Mouse (Mus musculus) forebrain, embryonic 10.5 days (tissue): ENCODE measurements around the gene Slc35c1. TPM values are rescaled to one million over a fixed set of nuclear protein-coding genes. Genes with fewer than 3 reads are reported as not detected.

ENCODE experiments used
- DNase-seq: peaks from one replicate; pipeline ENCODE4 v3.0.0-alpha.2; 2017; ENCODE audit warnings: low spot score; ENCODE audit errors: extremely low spot score
- H3K27ac ChIP-seq: fragments of 300-500 bp; sonication (generic); 2 replicates; pipeline ENCODE4 v1.5.1; 2016; ENCODE audit warnings: mild to moderate bottlenecking
- H3K27me3 ChIP-seq: fragments of 300-500 bp; sonication (generic); 2 replicates; pipeline ENCODE4 v1.6.1; 2016; ENCODE audit warnings: mild to moderate bottlenecking; ENCODE audit not compliant: poor library complexity, severe bottlenecking
- H3K36me3 ChIP-seq: fragments of 300-500 bp; sonication (generic); replicated peaks from 2 replicates; pipeline ENCODE4 v1.6.1; 2016; ENCODE audit warnings: mild to moderate bottlenecking, moderate library complexity
- H3K4me1 ChIP-seq: fragments of 300-500 bp; sonication (generic); 2 replicates; pipeline ENCODE4 v1.6.1; 2016
- H3K4me3 ChIP-seq: fragments of 300-500 bp; sonication (generic); 2 replicates; pipeline ENCODE4 v1.5.1; 2016; ENCODE audit warnings: mild to moderate bottlenecking, moderate library complexity
- H3K9me3 ChIP-seq: fragments of 300-500 bp; sonication (generic); 2 replicates; pipeline ENCODE4 v1.6.1; 2016; ENCODE audit warnings: mild to moderate bottlenecking, moderate library complexity
- WGBS: fragments of 180-500 bp; shearing (Covaris S2); methylation state at CpG from one replicate; pipeline ENCODE4 v1.1.7; 2016; 5-methylcytosine and 5-hydroxymethylcytosine counted together
- polyA plus RNA-seq: library from polyadenylated mRNA; unstranded; fragments of >200 nt; fragmentation: Nextera tagmentation; extraction: Ambion mirVana; gene quantifications from 2 replicates; pipeline ENCODE4 v1.2.1, GENCODE M21; 2016

The Slc35c1 gene
- 14.2 and 14.4 TPM in 2 replicates for polyA plus RNA-seq

DNA sequence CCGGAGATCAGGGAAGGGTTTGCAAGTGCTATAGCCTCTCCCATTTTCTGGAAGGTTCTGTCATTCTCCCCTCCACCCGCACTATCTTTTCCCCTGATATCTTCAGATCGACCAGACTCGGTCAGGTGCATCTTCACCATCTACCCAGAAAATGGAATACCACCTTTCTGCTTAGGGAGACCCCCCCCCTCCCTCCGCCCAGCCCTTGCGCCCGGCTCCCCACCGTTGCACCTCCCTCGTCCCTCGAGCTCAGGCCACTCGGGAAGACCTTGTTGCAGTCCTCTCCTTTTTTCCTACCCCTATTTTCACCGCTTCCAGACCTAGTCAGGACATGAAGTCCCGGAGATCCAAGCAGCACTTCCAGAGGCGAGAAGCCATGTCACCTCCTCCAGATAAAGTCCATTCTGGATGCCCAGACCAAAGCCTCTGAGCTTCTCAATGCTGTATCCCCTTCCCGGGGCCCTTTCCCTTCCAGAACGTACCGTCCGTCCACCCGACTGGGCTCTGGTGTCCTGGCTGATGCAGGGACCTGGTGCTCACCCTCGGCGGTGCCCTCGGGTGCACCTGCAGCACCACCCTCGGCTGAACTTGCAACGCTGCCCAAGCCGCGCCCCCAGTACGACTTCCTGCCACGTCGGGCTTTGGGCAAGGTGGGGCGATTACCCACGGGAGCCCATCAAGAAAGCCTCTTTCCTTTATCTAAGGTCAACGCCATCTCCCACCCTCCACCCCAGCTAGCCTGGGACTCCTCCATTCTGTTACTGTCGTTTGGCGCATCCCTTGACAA is at the start of gene Slc35c1:
Gene Slc35c1, minus strand, starts transcription at position 618 of the 787 bp plus-strand sequence.
- WGBS = 1% methylated on average over 34 of the region's 34 CpGs
- H3K4me1 ChIP-seq = peaks cover 47% of the 10 kb centered on the region

DNA sequence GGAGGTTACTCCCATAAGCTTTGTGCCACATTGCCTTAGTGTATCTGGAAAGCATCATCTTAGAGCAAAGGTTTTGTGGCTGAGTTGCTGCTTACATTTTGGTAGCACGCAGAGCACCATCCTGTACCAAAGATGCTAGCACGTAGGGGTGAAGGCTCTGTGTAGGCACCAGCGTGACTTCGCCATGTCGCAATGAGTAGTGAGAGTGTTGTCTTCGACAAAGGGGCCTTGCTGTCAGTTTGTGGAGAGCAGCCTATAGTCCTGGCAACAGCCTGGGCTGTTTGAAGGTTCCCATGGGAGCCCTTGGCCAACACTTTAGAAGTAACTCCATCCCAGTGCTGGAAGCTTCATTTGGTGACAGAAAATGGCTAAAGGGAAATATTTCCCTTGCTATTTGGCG is 45.0 kb upstream of the Slc35c1 start:
- DNase-seq = no peak
- Histone ChIP-seq H3K4me1 (peaks cover under 1% of the 10 kb centered on the region), H3K36me3 (no peaks in the 10 kb centered on the region), H3K27me3 (no peaks in the 10 kb centered on the region), H3K4me3 (no peak overlapping the region), H3K27ac (no peak overlapping the region), H3K9me3 (peaks cover 5% of the 10 kb centered on the region; the same call in 1 of the 2 replicates)
- WGBS = 92% methylated on average over 7 of the region's 7 CpGs

More for the DNA sequence above, at the start of gene Slc35c1:
- peak within 1 kb of the TSS; percentile 87 for H3K4me3 ChIP-seq
- H3K9me3 ChIP-seq = no peaks in the 10 kb centered on the region
- peaks cover 37% of the 10 kb centered on the region for H3K27me3 ChIP-seq
- peak; percentile 25 for DNase-seq
- H3K27ac ChIP-seq = peak within 1 kb of the TSS; percentile 86
- H3K36me3 ChIP-seq = no peaks in the 10 kb centered on the region

DNA sequence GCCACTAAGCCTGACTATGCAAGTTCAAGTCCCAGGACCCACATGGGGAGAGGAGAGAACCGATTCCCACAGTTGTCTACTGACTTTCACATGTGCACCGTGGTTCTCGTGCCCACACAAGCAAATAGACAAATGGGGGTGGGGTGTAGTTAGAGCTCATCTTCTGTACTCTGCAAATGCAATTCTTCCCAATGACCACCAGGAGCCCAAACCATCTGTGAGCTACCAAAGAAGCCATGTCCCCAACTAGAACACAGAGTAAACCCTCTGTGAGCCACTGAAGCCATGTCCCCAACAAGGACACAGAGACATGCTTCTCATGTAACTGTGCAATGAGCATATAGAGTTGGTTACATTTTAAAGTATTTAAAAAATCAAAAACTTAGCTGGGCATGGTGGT is 43.1 kb upstream of the Slc35c1 start:
- Histone ChIP-seq H3K4me3 (no peak overlapping the region), H3K27ac (no peak overlapping the region), H3K4me1 (peaks cover 12% of the 10 kb centered on the region), H3K36me3 (no peaks in the 10 kb centered on the region), H3K9me3 (no peaks in the 10 kb centered on the region), H3K27me3 (0 out of 2 replicates have a peak, but pooled peaks cover under 1% of the 10 kb centered on the region)
- 82% methylated on average over 3 of the region's 3 CpGs for WGBS
- no peak for DNase-seq

DNA sequence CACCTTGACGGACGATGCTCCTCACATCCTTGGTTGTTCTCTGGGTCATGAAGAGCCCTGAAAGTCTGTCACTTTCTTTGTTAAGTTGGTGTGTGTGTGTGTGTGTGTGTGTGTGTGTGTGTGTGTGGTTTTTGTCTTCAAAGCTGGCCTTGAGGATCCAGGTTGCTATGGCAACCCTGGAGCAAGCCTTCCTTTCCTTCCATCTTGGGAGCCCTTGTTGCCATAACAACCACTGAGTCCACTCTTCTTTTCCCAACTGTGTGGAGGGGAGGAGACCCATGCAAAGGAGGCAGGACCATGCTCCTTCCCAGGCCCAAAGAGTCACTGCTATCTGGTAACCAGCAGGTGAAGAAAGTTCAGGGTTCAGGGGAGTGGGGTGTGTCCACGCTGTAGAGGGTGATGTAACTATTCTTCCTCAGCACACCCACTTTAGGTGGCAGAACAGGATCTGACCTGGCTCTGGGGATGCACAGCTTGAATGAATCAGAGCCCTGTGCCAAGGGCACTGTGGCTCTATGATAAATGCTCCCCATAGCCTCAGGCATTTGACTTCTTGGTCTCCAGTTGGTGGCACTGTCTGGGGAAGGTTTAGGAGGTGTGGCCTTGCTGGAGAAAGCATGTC is 39.5 kb upstream of the Slc35c1 start:
- Histone ChIP-seq H3K27me3 (peaks cover 34% of the 10 kb centered on the region), H3K27ac (peak overlapping the region; percentile 30; the same call in 1 of the 2 replicates), H3K4me3 (no peak overlapping the region), H3K9me3 (no peaks in the 10 kb centered on the region), H3K4me1 (peaks cover 30% of the 10 kb centered on the region), H3K36me3 (no peaks in the 10 kb centered on the region)
- WGBS = 61% methylated on average over 3 of the region's 3 CpGs
- peak; percentile 64 for DNase-seq

DNA sequence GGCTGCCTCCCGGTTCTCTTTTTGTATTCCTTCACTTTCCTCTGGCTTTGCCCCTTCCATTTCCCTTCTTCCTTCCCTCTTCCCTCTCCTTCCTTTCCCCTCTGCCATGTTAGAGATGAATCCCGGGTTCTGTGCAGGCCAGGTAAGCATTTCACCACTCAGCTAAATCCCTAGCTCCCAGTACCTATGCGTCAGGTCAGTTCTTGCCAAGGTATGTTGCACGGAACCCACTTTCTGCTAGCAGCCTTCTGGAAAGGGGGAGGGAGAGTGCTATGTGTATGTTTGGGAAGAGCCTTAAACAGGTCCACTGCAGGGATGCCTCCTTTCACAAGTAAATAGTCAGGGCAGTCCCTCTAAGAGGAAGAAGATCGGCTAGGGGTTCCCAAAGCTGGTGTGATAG is 36.8 kb upstream of the Slc35c1 start:
- peaks cover 45% of the 10 kb centered on the region for H3K27me3 ChIP-seq
- no peaks in the 10 kb centered on the region for H3K9me3 ChIP-seq
- H3K36me3 ChIP-seq = no peaks in the 10 kb centered on the region
- no peak for DNase-seq
- H3K4me3 ChIP-seq = no peak overlapping the region
- WGBS = 79% methylated on average over 5 of the region's 5 CpGs
- H3K4me1 ChIP-seq = peaks cover 46% of the 10 kb centered on the region
- 0 out of 2 replicates have a peak overlapping the region, but pooled peaks have one; percentile 11 for H3K27ac ChIP-seq

DNA sequence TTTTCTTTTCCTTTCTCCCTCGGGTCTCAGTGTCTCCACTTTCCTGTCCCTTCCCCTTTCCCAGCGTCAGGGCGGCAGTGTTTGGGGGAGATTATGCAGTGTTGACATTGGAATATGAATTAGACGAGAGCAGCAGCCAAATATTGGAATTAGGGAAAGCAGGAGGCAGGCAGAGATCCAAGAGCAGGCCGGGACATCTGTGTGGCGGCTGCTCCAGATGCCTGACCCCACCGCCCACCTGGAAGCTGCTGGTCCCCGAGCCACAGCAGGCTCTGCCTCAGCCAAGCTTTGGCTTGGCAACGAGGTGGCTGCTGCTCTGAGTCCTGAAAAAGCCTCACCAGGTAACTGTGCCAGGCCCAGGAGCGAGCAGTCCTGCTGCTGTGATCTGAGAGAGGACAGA is 36.3 kb upstream of the Slc35c1 start:
- Histone ChIP-seq H3K27me3 (peaks cover 45% of the 10 kb centered on the region), H3K36me3 (no peaks in the 10 kb centered on the region), H3K4me3 (no peak overlapping the region), H3K9me3 (no peaks in the 10 kb centered on the region), H3K4me1 (peaks cover 46% of the 10 kb centered on the region), H3K27ac (0 out of 2 replicates have a peak overlapping the region, but pooled peaks have one; percentile 11)
- 64% methylated on average over 10 of the region's 10 CpGs for WGBS
- no peak for DNase-seq

DNA sequence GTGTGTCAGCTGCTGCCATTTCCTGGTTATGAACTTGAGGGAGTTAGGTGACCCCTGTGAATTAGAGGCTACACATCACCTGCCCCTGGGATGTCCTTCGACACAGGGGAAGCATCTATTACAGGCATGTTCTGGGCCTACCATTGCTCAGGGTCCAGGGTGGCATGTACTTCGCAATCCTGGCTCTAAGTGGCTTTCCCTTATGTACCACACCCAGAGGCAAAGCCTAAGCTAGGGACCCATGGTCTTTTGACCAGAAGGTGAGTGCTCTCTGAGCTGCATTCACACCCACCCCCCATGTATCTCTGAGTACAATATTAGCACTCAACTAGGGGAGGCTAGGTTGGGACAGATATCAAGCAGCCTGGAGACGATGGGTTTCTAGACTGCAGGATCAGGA is 34.6 kb upstream of the Slc35c1 start:
- 92% methylated on average over 3 of the region's 3 CpGs for WGBS
- H3K4me3 ChIP-seq = no peak overlapping the region
- no peak for DNase-seq

DNA sequence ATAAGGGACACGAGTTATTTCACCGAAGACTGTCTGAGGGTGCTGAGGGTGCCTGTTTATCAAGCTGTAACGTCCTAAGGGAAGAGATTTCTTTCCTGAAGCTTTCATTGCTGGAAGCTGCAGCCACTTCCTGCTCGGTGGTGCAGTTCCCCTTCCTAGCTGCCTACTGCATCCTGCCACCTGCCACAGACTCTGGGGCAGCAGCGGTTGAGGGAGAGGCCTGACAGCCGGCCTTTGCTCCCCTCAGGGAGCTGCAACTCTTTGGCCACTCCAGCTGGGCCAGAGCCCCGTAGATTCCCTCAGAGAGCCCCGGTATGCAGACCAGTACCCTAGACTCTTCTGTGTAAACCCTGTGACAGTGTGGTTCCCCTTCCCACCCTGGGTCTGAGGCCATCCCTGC is 34.1 kb upstream of the Slc35c1 start:
- Histone ChIP-seq H3K36me3 (no peaks in the 10 kb centered on the region), H3K27me3 (peaks cover 45% of the 10 kb centered on the region), H3K4me3 (no peak overlapping the region), H3K4me1 (peaks cover 37% of the 10 kb centered on the region), H3K27ac (peak overlapping the region; percentile 63), H3K9me3 (no peaks in the 10 kb centered on the region)
- WGBS = 53% methylated on average over 8 of the region's 8 CpGs
- DNase-seq = no peak

More for the DNA sequence above, 34.6 kb upstream of the Slc35c1 start:
- Histone ChIP-seq H3K27me3 (peaks cover 45% of the 10 kb centered on the region), H3K36me3 (no peaks in the 10 kb centered on the region), H3K27ac (peak overlapping the region; percentile 44), H3K9me3 (no peaks in the 10 kb centered on the region), H3K4me1 (peaks cover 42% of the 10 kb centered on the region)

DNA sequence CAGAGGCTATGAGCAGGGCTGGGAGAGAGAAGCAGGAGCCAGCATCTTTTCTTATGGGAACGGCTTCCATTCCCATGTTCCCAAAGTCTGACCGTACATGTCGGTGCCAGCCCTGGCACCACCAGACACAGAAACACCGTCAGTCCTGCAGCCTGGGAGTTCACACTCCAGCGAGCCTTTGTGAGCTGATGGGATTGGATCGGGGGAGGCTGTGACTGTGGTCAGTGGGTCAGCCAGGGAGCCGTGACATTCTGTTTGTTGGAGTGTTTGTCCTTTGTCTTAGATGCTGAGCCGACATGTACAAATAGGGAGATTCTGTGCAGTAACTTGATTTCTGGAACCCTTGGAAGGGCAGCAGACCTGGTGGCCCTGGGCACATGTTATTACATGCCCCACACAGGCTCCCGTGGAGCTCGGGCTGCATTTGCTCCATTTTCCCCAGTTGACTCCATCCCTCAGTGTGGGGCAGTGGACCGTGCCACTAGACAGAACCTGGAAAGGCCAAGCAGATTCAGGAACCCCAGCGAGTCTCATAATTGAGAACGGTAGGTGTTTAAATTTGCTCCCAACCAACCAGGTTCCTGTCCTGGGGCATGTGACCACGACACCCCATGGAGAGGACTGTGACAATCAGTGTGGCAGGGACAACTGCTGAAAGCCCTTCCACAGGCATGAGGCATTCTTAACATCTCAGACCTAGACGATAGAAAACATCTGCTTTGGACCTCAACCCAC is 33.5 kb upstream of the Slc35c1 start:
- 54% methylated on average over 15 of the region's 15 CpGs for WGBS

DNA sequence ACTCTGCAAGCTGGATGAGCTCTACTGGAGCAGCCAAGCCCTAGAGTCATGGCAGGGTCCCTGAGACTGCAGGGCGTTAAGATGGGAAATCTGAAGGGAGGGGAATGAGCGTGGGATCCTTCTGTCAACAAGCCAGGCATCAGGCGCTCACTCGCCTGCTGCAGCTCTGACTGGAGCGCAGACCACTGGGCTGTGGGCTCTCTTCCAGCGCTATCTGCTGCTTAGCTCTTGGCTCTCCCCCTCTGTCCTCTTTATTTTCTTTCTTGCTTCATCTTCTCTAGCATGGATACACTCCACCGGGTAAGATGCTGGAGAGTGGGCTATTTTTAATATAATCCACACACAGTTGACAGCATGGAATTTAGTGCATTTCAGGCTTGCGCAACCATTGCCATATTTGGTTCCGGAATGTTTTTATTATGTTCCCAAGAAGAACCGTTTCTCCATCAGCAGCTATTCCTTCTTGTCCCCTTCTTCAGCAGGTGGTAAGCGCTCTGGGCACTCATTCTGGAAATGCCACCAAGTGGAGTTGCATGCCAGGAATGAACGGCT is 31.7 kb upstream of the Slc35c1 start:
- Histone ChIP-seq H3K36me3 (no peaks in the 10 kb centered on the region), H3K4me1 (peaks cover 31% of the 10 kb centered on the region), H3K4me3 (no peak overlapping the region), H3K27ac (no peak overlapping the region), H3K27me3 (peaks cover 32% of the 10 kb centered on the region), H3K9me3 (no peaks in the 10 kb centered on the region)
- 76% methylated on average over 12 of the region's 12 CpGs for WGBS
- DNase-seq = no peak

More for the DNA sequence above, 33.5 kb upstream of the Slc35c1 start:
- H3K4me3 ChIP-seq = no peak overlapping the region
- no peaks in the 10 kb centered on the region for H3K36me3 ChIP-seq
- H3K9me3 ChIP-seq = no peaks in the 10 kb centered on the region
- peaks cover 45% of the 10 kb centered on the region for H3K27me3 ChIP-seq
- peaks cover 35% of the 10 kb centered on the region for H3K4me1 ChIP-seq
- peak overlapping the region; percentile 63 for H3K27ac ChIP-seq
- no peak for DNase-seq

DNA sequence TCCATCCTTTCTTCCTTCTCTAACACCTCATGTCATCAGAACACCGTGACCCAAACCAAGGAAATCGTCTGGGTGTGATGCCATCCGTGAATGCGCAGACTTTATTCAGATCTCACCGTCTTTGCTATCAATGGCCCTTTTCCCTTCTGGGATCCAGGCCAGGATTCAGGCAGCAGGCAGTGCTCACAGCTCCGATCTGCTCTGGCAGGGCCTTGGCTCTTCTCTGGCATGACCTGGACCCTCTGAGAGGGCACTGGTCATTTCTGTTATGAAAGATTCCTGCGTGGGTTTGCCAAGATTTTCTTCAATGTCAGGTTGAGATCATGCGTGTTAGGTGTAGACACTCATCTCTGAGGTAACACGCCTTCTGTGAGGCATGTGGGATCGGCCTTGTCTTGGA is 30.2 kb upstream of the Slc35c1 start:
- Histone ChIP-seq H3K36me3 (no peaks in the 10 kb centered on the region), H3K27ac (no peak overlapping the region), H3K4me3 (no peak overlapping the region), H3K4me1 (peaks cover 35% of the 10 kb centered on the region), H3K27me3 (peaks cover 29% of the 10 kb centered on the region), H3K9me3 (no peaks in the 10 kb centered on the region)
- WGBS = 89% methylated on average over 10 of the region's 10 CpGs
- DNase-seq = no peak

DNA sequence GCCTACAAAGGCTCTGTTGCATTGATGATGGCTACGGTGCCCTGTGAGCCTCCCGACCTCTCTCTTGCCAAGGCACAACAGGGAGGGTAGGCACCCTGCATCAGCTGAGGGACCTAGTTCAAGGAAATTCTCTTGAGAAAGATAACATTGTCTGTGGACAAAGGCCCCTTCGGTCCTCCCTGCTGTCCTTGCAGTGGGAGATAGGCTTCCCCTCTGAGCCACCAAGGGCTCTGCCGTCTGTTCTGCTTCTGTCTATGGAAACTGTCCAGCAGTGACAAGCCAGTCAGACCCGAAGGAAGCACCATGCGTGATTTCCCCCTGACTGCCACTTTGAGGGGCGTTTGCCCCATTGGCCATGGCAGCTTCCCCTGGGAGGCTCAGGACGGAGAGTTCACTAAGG is 27.5 kb upstream of the Slc35c1 start:
- H3K4me1 ChIP-seq = peaks cover 31% of the 10 kb centered on the region
- no peaks in the 10 kb centered on the region for H3K9me3 ChIP-seq
- no peak overlapping the region for H3K4me3 ChIP-seq
- 85% methylated on average over 8 of the region's 8 CpGs for WGBS
- H3K36me3 ChIP-seq = no peaks in the 10 kb centered on the region
- no peak for DNase-seq
- H3K27ac ChIP-seq = no peak overlapping the region
- peaks cover 38% of the 10 kb centered on the region for H3K27me3 ChIP-seq
